Mouse (Mus musculus) left cerebral cortex, postnatal 14 days (tissue): ENCODE measurements at regions not wholly inside any gene's neighbourhood (a gene's known extent, or its start where the extent isn't known, plus 50 kb on each side); places are given as distances from the start of the nearest gene placed in this dataset.

Experiments
- DNase-seq, 2 experiments: peaks; one replicate each; pipeline ENCODE4 v3.0.0; 2021 to 2022; ENCODE audit warnings: low spot score in 2 of 2, mixed read lengths in 1 of 2
- intact Hi-C: fragments of 180-260 bp; cut with DNase I; formaldehyde crosslinking; loops from one replicate; pipeline ENCODE4 v1.15.1; 2025

GRCm38 (mm10) chr10:66893836-66894235, 202.1 kb upstream of the Jmjd1c start:
- no peak for DNase-seq
- intact Hi-C loops = no loop called here

DNA sequence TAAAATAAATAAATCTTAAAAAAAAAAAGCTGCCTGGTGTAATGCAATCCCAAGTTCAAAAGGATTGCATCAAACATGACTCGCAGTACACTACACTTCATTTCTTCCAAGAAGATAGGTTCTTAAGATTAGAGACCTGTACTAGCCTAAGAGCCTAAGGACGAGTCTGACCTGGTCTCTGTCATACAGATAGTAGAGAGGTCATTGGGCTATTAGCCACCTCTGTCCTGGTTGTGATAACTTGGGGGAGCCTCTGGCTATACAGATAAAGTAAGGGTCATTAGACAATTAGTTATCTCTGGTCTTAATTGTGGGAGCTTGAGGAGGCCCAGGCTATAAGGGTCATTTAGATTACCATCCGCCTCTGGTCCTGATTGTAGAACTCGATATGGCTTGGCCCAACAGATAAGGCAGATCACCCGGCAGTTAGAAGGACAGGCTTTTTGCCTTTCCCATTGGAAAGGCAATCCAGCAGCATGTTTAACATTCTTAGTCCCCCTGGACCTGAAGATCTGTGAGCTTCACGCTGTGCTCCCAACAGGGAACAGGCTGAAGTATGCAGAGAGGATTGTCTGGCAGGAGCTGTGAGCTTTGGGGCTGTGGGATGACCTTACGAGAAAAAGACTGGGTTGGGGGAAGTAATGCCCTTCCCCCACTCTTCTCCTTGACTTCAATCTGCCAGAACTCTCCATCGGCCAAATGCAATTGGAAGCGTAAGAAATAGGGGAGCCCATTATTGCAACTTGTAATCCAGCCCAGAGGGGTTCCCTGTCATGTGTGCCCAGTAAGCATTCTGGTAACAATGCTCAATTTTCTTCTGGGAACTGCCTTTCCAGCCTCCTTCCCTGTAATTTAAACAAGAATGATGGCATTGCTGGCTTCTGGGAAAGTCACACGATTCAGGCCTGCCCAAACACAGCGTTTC, 199.0 kb upstream of the Jmjd1c start:
- intact Hi-C loops = no loop called here
- no peak for DNase-seq

- DNase-seq = no peak
- intact Hi-C loops = loop anchor here (10.0 kb wide), 1 partner anchor 315 kb away; no protein-coding TSS in a partner anchor
Observed at GRCm38 (mm10) chr10:66899724-66900123, 196.2 kb upstream of the Jmjd1c start.

DNA sequence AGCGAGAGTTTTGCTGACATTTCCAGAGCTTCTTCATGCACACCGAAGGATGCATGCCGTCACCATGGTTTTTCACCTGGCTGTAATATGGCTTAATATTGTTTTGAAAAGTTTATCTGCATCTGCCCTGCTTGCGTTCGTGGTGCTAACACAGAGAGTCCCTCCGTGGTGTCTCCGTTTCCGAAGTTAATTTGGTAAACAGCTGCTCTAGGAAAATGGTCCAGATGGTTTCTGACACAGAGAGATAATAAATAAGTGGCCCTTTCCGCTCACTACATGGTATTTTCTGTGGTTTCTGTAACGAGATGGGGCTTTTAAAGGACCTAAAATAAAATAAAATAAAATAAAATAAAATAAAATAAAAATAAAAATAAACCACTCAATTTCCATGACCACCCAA, 195.1 kb upstream of the Jmjd1c start:
- no peak for DNase-seq

GRCm38 (mm10) chr10:66901873-66902272, 194.1 kb upstream of the Jmjd1c start:
- DNase-seq = no peak
- intact Hi-C loops = loop anchor here (10.0 kb wide), 1 partner anchor 313 kb away; no protein-coding TSS in a partner anchor

More for the DNA sequence above, 195.1 kb upstream of the Jmjd1c start:
- intact Hi-C loops = loop anchor here (10.0 kb wide), 1 partner anchor 314 kb away; no protein-coding TSS in a partner anchor

DNA sequence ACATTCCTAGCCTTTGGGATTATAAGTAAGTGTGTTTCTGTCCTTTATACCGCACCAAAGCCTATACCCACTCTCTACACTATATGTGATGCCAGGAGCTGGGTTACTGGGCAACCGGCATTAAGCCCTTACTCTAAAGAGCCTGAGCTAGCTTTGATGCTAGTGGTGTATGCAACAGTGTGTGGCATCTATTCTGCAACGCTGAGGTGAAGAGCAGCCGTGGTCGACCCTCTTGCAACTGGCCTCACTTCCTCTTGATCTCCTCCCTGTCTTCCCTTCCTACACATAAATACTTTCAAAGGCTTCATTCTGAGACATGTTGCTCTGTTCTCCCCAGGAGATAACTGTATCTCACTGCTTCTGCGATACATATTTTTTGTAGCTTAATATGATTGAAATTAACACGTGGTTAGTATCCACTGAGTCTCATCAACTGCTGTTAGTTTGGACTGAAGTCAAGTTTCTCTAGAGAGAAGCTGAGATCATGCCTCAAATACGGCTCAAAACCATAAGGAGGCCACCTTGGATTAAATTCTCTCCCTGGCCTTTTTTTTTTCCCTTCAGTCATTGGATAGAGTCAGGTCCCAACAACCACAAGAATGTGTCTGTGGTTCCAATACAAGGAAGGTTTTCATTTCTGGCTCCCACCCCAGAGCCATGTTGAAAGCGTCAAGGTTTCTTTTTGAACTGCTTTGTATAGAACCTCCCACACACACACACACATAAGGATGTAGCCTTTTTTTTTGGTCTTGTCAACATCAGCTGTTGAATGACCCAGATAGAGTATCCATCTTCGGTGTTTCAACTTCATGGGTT, 191.2 kb upstream of the Jmjd1c start:
- intact Hi-C loops = loop anchor here (5.0 to 10.0 kb wide), 2 partner anchors 52 to 310 kb away; no protein-coding TSS in a partner anchor
- DNase-seq = peak in 1 of 2 experiments; percentile 81

DNA sequence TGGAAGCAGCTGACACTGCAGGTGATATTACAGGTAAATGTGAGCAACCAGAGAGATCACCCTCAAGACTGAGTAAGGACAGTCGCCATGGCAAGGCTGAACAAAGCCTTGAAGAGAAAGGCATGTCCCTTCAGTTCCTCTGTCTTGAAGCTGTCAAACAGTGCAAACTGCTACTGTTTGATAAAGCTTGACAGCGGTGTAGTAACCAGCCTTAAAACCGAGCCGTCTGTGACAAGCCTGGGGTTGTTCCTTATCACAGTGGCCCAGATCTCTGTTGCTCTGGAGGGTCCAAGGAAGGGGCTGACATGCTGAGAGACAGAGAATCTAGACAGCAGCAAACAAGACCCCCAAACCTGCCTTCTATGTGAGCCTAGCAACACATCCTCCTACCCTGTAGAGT, 188.1 kb upstream of the Jmjd1c start:
- intact Hi-C loops = loop anchor here (2.0 to 10.0 kb wide), 3 partner anchors 56 to 403 kb away; no protein-coding TSS in a partner anchor
- DNase-seq = no peak

DNA sequence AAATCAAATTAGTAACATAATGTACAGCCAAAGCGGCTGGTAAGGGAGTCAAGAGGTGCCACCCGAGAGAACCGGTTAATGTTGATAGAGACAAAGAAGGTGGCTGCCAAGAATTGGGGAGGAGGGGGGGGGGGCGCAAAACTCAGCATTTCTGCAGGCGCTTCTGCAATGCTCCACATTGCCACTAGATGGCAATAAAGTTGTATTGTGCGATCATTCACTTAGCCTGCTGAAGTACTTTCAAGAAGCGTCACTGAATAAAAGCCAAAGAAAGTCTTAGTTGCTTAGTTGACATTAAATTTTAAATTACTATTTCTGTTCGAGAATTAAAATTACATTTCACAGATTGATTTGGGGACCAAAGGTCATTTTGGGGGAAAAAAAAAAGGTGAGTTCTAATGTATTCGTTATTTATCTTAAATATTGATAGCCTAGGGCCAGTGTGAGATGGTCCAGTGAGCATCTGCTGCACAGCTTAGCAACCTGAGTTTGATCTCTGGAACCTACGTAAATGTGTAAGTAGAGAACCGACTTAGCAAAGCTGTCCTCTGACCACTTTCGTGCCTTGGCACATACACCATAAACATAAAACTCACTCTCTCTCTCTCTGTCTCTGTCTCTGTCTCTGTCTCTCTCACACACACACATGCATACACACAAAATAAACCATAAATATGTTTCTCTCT, 186.6 kb upstream of the Jmjd1c start:
- intact Hi-C loops = loop anchor here (2.0 to 10.0 kb wide), 3 partner anchors 57 to 401 kb away; no protein-coding TSS in a partner anchor
- DNase-seq = peak; percentile 69 to 79

DNA sequence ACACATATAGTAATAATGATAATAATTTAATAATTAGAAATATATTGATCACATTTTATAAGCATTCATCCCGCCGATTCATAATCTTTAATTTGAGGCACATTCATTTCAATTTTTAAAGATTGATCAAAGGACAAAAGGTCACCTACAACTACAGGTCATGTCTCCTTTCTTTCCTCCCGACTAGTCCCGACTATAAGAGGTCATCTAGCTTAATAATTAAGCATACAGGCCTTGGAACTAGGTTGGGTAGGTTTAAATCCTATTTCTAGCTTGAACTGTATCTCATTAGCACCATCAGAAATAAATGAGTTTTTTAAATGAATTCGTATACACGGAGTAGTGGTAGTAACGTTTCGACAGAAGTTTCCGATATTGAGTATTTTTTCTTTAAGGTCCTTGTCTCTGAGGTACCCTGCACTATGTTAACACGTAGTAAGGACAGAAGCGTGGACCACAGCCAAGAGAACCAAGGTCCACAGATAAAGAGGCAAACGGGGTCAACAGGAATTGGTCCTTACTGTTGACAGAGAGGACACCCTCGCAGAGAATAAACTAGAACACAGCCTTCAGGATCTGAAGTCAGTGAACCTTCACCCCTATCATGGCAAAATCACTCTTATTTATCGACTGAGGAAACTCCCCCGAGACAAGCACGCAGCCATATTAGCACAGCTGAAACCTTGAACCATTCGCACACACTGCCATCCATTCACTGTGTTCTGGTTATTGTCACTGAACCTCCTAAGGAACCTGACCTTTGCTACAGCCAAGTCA, 185.8 kb upstream of the Jmjd1c start:
- intact Hi-C loops = loop anchor here (2.0 to 10.0 kb wide), 4 partner anchors 58 to 401 kb away; partner anchors contain the start of genes Jmjd1c and Reep3
- DNase-seq = no peak

GRCm38 (mm10) chr10:66911261-66911911, 184.5 kb upstream of the Jmjd1c start:
- intact Hi-C loops = loop anchor here (5.0 kb wide), 1 partner anchor 186 kb away; the partner anchor contains the start of genes Jmjd1c and Reep3
- DNase-seq = no peak

DNA sequence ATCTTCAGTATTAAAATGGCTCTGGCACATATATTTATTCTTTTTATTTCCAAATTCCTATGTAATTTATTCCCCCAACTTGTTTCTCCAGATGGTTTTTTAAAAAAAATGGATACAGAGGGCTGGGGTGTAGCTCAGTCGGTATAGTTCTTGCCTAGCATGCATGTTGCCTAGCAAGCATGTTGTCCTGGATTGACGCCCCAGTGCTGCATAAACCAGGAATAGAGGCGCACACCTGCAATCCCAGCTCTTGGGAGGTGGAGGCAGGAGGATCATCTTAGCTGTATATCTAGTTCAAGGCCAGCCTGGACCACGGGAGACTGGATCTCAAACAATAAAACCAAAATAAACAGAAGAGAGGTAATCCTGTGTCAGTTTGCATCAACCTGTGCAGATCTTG, 183.5 kb upstream of the Jmjd1c start:
- DNase-seq = no peak
- intact Hi-C loops = loop anchor here (5.0 kb wide), 1 partner anchor 185 kb away; the partner anchor contains the start of genes Jmjd1c and Reep3

DNA sequence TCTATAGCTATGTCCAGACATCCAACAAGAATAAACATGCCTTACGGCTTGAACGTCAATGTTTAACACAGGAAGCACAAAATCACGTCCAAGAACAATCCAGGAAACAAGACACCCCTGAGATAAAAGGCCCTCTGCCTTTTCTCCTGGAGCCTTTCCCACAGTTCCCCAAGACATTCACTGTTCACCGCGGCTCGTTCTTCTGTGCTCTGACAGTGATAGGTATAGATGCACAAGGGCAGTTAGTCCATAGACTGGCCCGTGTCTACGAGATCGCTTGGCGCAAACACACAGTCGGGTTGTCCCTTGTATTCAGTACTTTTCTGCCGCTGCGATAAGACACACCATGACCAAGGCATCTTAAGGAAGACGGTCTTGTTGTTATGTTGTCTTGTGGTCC, 182.7 kb upstream of the Jmjd1c start:
- no peak for DNase-seq
- intact Hi-C loops = loop anchor here (5.0 kb wide), 1 partner anchor 184 kb away; the partner anchor contains the start of genes Jmjd1c and Reep3

GRCm38 (mm10) chr10:66913627-66914026, 182.3 kb upstream of the Jmjd1c start:
- peak in 1 of 2 experiments; percentile 89 for DNase-seq

GRCm38 (mm10) chr10:66914288-66914975, 181.5 kb upstream of the Jmjd1c start:
- DNase-seq = no peak
- intact Hi-C loops = loop anchor here (5.0 kb wide), 1 partner anchor 183 kb away; the partner anchor contains the start of genes Jmjd1c and Reep3

More at GRCm38 (mm10) chr10:66913627-66914026, 182.3 kb upstream of the Jmjd1c start:
- intact Hi-C loops = loop anchor here (5.0 kb wide), 1 partner anchor 184 kb away; the partner anchor contains the start of genes Jmjd1c and Reep3

DNA sequence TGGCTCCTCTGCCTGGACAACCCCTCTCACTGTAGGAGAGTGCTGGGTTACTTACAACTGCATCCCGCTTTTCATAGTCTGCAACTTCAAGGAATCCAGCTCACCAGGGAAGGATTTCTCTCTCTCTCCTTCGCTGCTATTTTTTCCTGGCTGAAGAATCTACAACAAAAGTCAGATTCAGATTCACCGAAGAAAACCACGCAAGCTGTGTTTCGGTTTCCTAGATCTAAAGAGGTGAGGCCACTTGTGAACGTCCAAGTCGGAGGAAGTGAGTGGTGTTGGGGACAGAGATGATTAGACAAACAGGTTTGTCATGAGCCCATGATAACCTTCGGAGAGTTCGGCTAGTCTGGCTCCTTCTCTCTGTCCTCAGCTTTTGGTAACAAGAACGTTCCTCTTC, 180.1 kb upstream of the Jmjd1c start:
- intact Hi-C loops = no loop called here
- DNase-seq = no peak

DNA sequence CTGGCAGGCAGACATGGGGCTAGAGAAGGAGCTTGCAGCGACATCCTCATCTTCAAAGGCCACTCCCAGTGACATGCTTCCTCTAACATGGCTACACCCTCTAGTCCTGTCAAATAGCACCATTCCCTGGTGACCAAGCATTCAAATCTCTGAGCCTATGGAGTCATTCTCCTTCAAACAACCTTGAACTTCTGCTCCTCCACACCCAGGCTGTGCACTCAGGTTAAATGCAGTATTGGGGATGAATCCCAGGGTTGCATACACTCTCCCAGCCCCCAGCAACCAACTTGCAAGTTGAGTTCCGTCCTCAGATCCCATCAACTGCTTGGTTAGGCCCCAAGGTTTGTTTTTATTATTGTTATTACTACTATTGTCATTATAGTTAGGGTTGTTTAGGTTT, 178.2 kb upstream of the Jmjd1c start:
- intact Hi-C loops = no loop called here
- no peak for DNase-seq

DNA sequence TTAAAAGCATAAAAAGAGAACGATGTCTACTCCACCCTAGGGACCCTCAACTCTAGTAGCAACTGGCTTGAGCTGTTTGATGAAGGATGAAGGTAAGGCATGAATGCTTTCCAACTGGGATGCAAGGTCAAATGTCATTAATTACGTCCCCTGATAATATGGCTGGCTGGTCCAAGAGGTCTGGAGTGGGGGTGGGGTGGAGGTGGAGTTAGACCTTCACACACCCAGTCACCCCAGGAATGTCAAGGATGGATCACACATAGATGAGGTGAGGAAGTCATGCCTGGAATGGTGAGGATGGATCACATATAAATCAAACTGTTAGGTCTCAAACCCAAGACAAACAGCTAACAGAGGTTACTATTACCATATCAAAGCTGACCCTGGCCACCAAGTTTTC, 177.2 kb upstream of the Jmjd1c start:
- intact Hi-C loops = no loop called here
- DNase-seq = no peak
